Mouse (Mus musculus): ENCODE measurements around the gene Srsf2.
A peak's percentile ranks its signal among the peaks of the same experiment; 100 is the strongest.
"Not testable (repeated sequence)": the region's sequence is repeated elsewhere in the genome, so short reads cannot be mapped to it uniquely, and the experiment has no call there.

Gene Srsf2

GRCm38 (mm10) chr11:116852891-116853511 lies at the start of gene Srsf2:
Gene Srsf2, minus strand, starts transcription at chr11:116853094.
- DNase-seq (ENCODE audit: low spot score), result peak; percentile 97

GRCm38 (mm10) chr11:116902588-116902987 lies 49.7 kb upstream of the Srsf2 start:
- not testable (repeated sequence) for DNase-seq (ENCODE audit: low spot score)

GRCm38 (mm10) chr11:116899247-116899646 lies 46.4 kb upstream of the Srsf2 start:
- no peak for DNase-seq (ENCODE audit: low spot score)

GRCm38 (mm10) chr11:116895402-116895801 lies 42.5 kb upstream of the Srsf2 start:
- no peak for DNase-seq (ENCODE audit: low spot score)

GRCm38 (mm10) chr11:116893532-116894442 lies 40.9 kb upstream of the Srsf2 start:
- DNase-seq (ENCODE audit: low spot score), result no peak

GRCm38 (mm10) chr11:116887136-116887535 lies 34.2 kb upstream of the Srsf2 start:
- DNase-seq (ENCODE audit: low spot score), result no peak

GRCm38 (mm10) chr11:116885275-116886151 lies 32.6 kb upstream of the Srsf2 start:
- DNase-seq (ENCODE audit: low spot score), result peak; percentile 61

- no peak for DNase-seq (ENCODE audit: low spot score)
These were observed 31.2 kb upstream of the Srsf2 start for GRCm38 (mm10) chr11:116884061-116884460.

GRCm38 (mm10) chr11:116882446-116882845 lies 29.6 kb upstream of the Srsf2 start:
- DNase-seq (ENCODE audit: low spot score), result no peak

GRCm38 (mm10) chr11:116881440-116881839 lies 28.5 kb upstream of the Srsf2 start:
- no peak for DNase-seq (ENCODE audit: low spot score)

- no peak for DNase-seq (ENCODE audit: low spot score)
These were observed 27.9 kb upstream of the Srsf2 start for GRCm38 (mm10) chr11:116880839-116881238.

GRCm38 (mm10) chr11:116878454-116878853 lies 25.6 kb upstream of the Srsf2 start:
- no peak for DNase-seq (ENCODE audit: low spot score)

GRCm38 (mm10) chr11:116873987-116874386 lies 21.1 kb upstream of the Srsf2 start:
- DNase-seq (ENCODE audit: low spot score), result no peak

- DNase-seq (ENCODE audit: low spot score), result no peak
These were observed 18.6 kb upstream of the Srsf2 start for GRCm38 (mm10) chr11:116871538-116871937.

GRCm38 (mm10) chr11:116869641-116870040 lies 16.7 kb upstream of the Srsf2 start:
- DNase-seq (ENCODE audit: low spot score), result no peak

GRCm38 (mm10) chr11:116869223-116869622 lies 16.3 kb upstream of the Srsf2 start:
- no peak for DNase-seq (ENCODE audit: low spot score)

- DNase-seq (ENCODE audit: low spot score), result no peak
These were observed 15.2 kb upstream of the Srsf2 start for GRCm38 (mm10) chr11:116868129-116868528.

GRCm38 (mm10) chr11:116865945-116866585 lies 13.2 kb upstream of the Srsf2 start:
- DNase-seq (ENCODE audit: low spot score), result peak; percentile 82

GRCm38 (mm10) chr11:116864444-116864843 lies 11.6 kb upstream of the Srsf2 start:
- DNase-seq (ENCODE audit: low spot score), result peak; percentile 57

- peak; percentile 30 for DNase-seq (ENCODE audit: low spot score)
These were observed 4.4 kb upstream of the Srsf2 start for GRCm38 (mm10) chr11:116857183-116857850.

GRCm38 (mm10) chr11:116854279-116854678 lies 1.4 kb upstream of the Srsf2 start:
- DNase-seq (ENCODE audit: low spot score), result no peak

All from yolk sac, embryonic 10.5 days (tissue).